Mouse (Mus musculus): Measurements from ENCODE around the gene Atg14. TPM values are rescaled to one million over a fixed set of nuclear protein-coding genes. Genes with fewer than 3 reads are reported as not detected.

Gene Atg14
- polyA plus RNA-seq, 1 experiment = 4.2 TPM

GRCm38 (mm10) chr14:47518619-47519018 is 51.8 kb downstream of the Atg14 start:
- TF ChIP-seq E2F4 (IDR thresholded peaks at IDR 0.05; ENCODE audit: insufficient read depth) (no peak), SRF (IDR thresholded peaks at IDR 0.05; ENCODE audit: control insufficient read depth, insufficient read length, low read depth) (no peak), MYOD1 (IDR thresholded peaks at IDR 0.05; ENCODE audit: control insufficient read depth in 1 of 3, insufficient read length in 2 of 3, low read depth in 2 of 3) (no peak), REST (IDR thresholded peaks at IDR 0.05; ENCODE audit: insufficient read depth, insufficient read length) (no peak), TCF3 (IDR thresholded peaks at IDR 0.05; ENCODE audit: insufficient read length, low read depth) (no peak), CEBPB (IDR thresholded peaks at IDR 0.05; ENCODE audit: insufficient read depth, poor library complexity, severe bottlenecking) (no peak), TCF12 (IDR thresholded peaks at IDR 0.05; ENCODE audit: insufficient read depth, poor library complexity, severe bottlenecking) (no peak), POLR2A (IDR thresholded peaks at IDR 0.05; ENCODE audit: insufficient read length, low read depth) (no peak), POLR2AphosphoS2 (IDR thresholded peaks at IDR 0.05; ENCODE audit: insufficient read length, low read depth) (no peak), USF1 (IDR thresholded peaks at IDR 0.05; ENCODE audit: low read depth) (no peak), MAX (IDR thresholded peaks at IDR 0.05; ENCODE audit: low read depth) (no peak), MYOG (IDR thresholded peaks at IDR 0.05; ENCODE audit: control insufficient read depth in 1 of 3, insufficient read depth in 1 of 3, insufficient read length in 2 of 3, low read depth in 2 of 3) (no peak)

GRCm38 (mm10) chr14:47516755-47517154 is 53.7 kb downstream of the Atg14 start:
- no peak overlapping the region for H3ac ChIP-seq (ENCODE audit: control insufficient read depth, insufficient read length)
- TF ChIP-seq TCF12 (IDR thresholded peaks at IDR 0.05; ENCODE audit: insufficient read depth, poor library complexity, severe bottlenecking) (no peak), POLR2AphosphoS2 (IDR thresholded peaks at IDR 0.05; ENCODE audit: insufficient read length, low read depth) (no peak), MYOD1 (IDR thresholded peaks at IDR 0.05; ENCODE audit: control insufficient read depth in 1 of 3, insufficient read length in 2 of 3, low read depth in 2 of 3) (no peak), SRF (IDR thresholded peaks at IDR 0.05; ENCODE audit: control insufficient read depth, insufficient read length, low read depth) (no peak), CEBPB (IDR thresholded peaks at IDR 0.05; ENCODE audit: insufficient read depth, poor library complexity, severe bottlenecking) (no peak), TCF3 (IDR thresholded peaks at IDR 0.05; ENCODE audit: insufficient read length, low read depth) (no peak)
- H3K27me3 ChIP-seq (ENCODE audit: control insufficient read depth, insufficient read depth, insufficient read length) = no peaks in the 10 kb centered on the region
- H3K4me3 ChIP-seq = no peak overlapping the region
- peaks cover 15% of the 10 kb centered on the region for H3K79me2 ChIP-seq (ENCODE audit: control insufficient read depth, insufficient read depth)
- no peaks in the 10 kb centered on the region for H3K36me3 ChIP-seq (ENCODE audit: control insufficient read depth, insufficient read depth)
- H3K4me2 ChIP-seq (ENCODE audit: low read depth) = no peak overlapping the region

More at GRCm38 (mm10) chr14:47518619-47519018, 51.8 kb downstream of the Atg14 start:
- Histone ChIP-seq H3K79me2 (ENCODE audit: control insufficient read depth, insufficient read depth) (peaks cover 15% of the 10 kb centered on the region), H3K4me3 (no peak overlapping the region), H3K4me2 (ENCODE audit: low read depth) (peak overlapping the region; percentile 58), H3K36me3 (ENCODE audit: control insufficient read depth, insufficient read depth) (no peaks in the 10 kb centered on the region), H3ac (ENCODE audit: control insufficient read depth, insufficient read length) (no peak overlapping the region), H3K27me3 (ENCODE audit: control insufficient read depth, insufficient read depth, insufficient read length) (no peaks in the 10 kb centered on the region)

GRCm38 (mm10) chr14:47515636-47516035 is 54.8 kb downstream of the Atg14 start:
- Histone ChIP-seq H3K79me2 (ENCODE audit: control insufficient read depth, insufficient read depth) (peaks cover 22% of the 10 kb centered on the region), H3K27me3 (ENCODE audit: control insufficient read depth, insufficient read depth, insufficient read length) (no peaks in the 10 kb centered on the region), H3ac (ENCODE audit: control insufficient read depth, insufficient read length) (no peak overlapping the region), H3K4me2 (ENCODE audit: low read depth) (no peak overlapping the region), H3K4me3 (no peak overlapping the region), H3K36me3 (ENCODE audit: control insufficient read depth, insufficient read depth) (no peaks in the 10 kb centered on the region)
- TF ChIP-seq REST (IDR thresholded peaks at IDR 0.05; ENCODE audit: insufficient read depth, insufficient read length) = no peak

GRCm38 (mm10) chr14:47514816-47515453 is 55.5 kb downstream of the Atg14 start:
- Histone ChIP-seq H3ac (ENCODE audit: control insufficient read depth, insufficient read length) (no peak overlapping the region), H3K36me3 (ENCODE audit: control insufficient read depth, insufficient read depth) (no peaks in the 10 kb centered on the region), H3K79me2 (ENCODE audit: control insufficient read depth, insufficient read depth) (peaks cover 18% of the 10 kb centered on the region), H3K27me3 (ENCODE audit: control insufficient read depth, insufficient read depth, insufficient read length) (no peaks in the 10 kb centered on the region), H3K4me2 (ENCODE audit: low read depth) (no peak overlapping the region), H3K4me3 (no peak overlapping the region)
- TF ChIP-seq SRF (IDR thresholded peaks at IDR 0.05; ENCODE audit: control insufficient read depth, insufficient read length, low read depth) = no peak
- TF ChIP-seq MYOD1 (IDR thresholded peaks at IDR 0.05; ENCODE audit: control insufficient read depth in 1 of 3, insufficient read length in 2 of 3, low read depth in 2 of 3) = no peak
- TF ChIP-seq TCF3 (IDR thresholded peaks at IDR 0.05; ENCODE audit: insufficient read length, low read depth) = no peak
- no peak for TF ChIP-seq REST (IDR thresholded peaks at IDR 0.05; ENCODE audit: insufficient read depth, insufficient read length)
- no peak for TF ChIP-seq POLR2A (IDR thresholded peaks at IDR 0.05; ENCODE audit: insufficient read length, low read depth)

GRCm38 (mm10) chr14:47513606-47514005 is 56.8 kb downstream of the Atg14 start:
- H3ac ChIP-seq (ENCODE audit: control insufficient read depth, insufficient read length) = no peak overlapping the region
- no peaks in the 10 kb centered on the region for H3K36me3 ChIP-seq (ENCODE audit: control insufficient read depth, insufficient read depth)
- no peak overlapping the region for H3K4me2 ChIP-seq (ENCODE audit: low read depth)
- no peaks in the 10 kb centered on the region for H3K27me3 ChIP-seq (ENCODE audit: control insufficient read depth, insufficient read depth, insufficient read length)
- no peak overlapping the region for H3K4me3 ChIP-seq
- H3K79me2 ChIP-seq (ENCODE audit: control insufficient read depth, insufficient read depth) = peaks cover 17% of the 10 kb centered on the region
- no peak for TF ChIP-seq USF1 (IDR thresholded peaks at IDR 0.05; ENCODE audit: low read depth)
- no peak for TF ChIP-seq TCF3 (IDR thresholded peaks at IDR 0.05; ENCODE audit: insufficient read length, low read depth)
- TF ChIP-seq E2F4 (IDR thresholded peaks at IDR 0.05; ENCODE audit: insufficient read depth) = no peak
- TF ChIP-seq MYOG (IDR thresholded peaks at IDR 0.05; ENCODE audit: control insufficient read depth in 1 of 3, insufficient read depth in 1 of 3, insufficient read length in 2 of 3, low read depth in 2 of 3) = no peak
- TF ChIP-seq SRF (IDR thresholded peaks at IDR 0.05; ENCODE audit: control insufficient read depth, insufficient read length, low read depth) = no peak
- no peak for TF ChIP-seq TCF12 (IDR thresholded peaks at IDR 0.05; ENCODE audit: insufficient read depth, poor library complexity, severe bottlenecking)
- TF ChIP-seq CEBPB (IDR thresholded peaks at IDR 0.05; ENCODE audit: insufficient read depth, poor library complexity, severe bottlenecking) = no peak
- TF ChIP-seq POLR2A (IDR thresholded peaks at IDR 0.05; ENCODE audit: insufficient read length, low read depth) = no peak
- no peak for TF ChIP-seq REST (IDR thresholded peaks at IDR 0.05; ENCODE audit: insufficient read depth, insufficient read length)
- no peak for TF ChIP-seq MAX (IDR thresholded peaks at IDR 0.05; ENCODE audit: low read depth)
- no peak for TF ChIP-seq POLR2AphosphoS2 (IDR thresholded peaks at IDR 0.05; ENCODE audit: insufficient read length, low read depth)
- no peak for TF ChIP-seq MYOD1 (IDR thresholded peaks at IDR 0.05; ENCODE audit: control insufficient read depth in 1 of 3, insufficient read length in 2 of 3, low read depth in 2 of 3)

Measured in myocyte (in vitro differentiated cells).